Mouse (Mus musculus) limb, embryonic 11.5 days (tissue): ENCODE measurements at regions not wholly inside any gene's neighbourhood (a gene's known extent, or its start where the extent isn't known, plus 50 kb on each side); places are given as distances from the start of the nearest gene placed in this dataset.

Source experiments
- ATAC-seq: fragments of 200-750 bp; cut with Nextera tagmentation; 2 replicates; pipeline ENCODE4 v1.8.0; 2017; ENCODE audit warnings: low read depth; ENCODE audit not compliant: insufficient number of reproducible peaks, low FRiP score, low TSS enrichment
- DNase-seq: peaks from one replicate; pipeline ENCODE4 v3.0.0-alpha.2; 2015; ENCODE audit warnings: low spot score
- H3K27ac ChIP-seq: fragments of 300-500 bp; sonication (generic); replicated peaks from 2 replicates; pipeline ENCODE4 v1.5.1; 2014; ENCODE audit warnings: low read depth, mild to moderate bottlenecking, low read length
- H3K27me3 ChIP-seq: fragments of 300-500 bp; sonication (generic); 2 replicates; pipeline ENCODE4 v1.6.1; 2014; ENCODE audit warnings: mild to moderate bottlenecking, low read length, mixed read lengths; ENCODE audit not compliant: control insufficient read depth, insufficient read depth
- H3K36me3 ChIP-seq: fragments of 300-500 bp; sonication (generic); 2 replicates; pipeline ENCODE4 v1.6.1; 2014; ENCODE audit warnings: mild to moderate bottlenecking, low read length, moderate library complexity, mixed read lengths; ENCODE audit not compliant: control insufficient read depth, insufficient read depth
- H3K4me1 ChIP-seq: fragments of 300-500 bp; sonication (generic); 2 replicates; pipeline ENCODE4 v1.6.1; 2014; ENCODE audit warnings: low read length, mixed read lengths; ENCODE audit not compliant: control insufficient read depth, insufficient read depth
- H3K4me2 ChIP-seq: fragments of 300-500 bp; sonication (generic); 2 replicates; pipeline ENCODE4 v1.6.1; 2014; ENCODE audit warnings: low read depth, mild to moderate bottlenecking, moderate library complexity; ENCODE audit not compliant: severe bottlenecking
- H3K4me3 ChIP-seq: fragments of 300-500 bp; sonication (generic); 2 replicates; pipeline ENCODE4 v1.5.1; 2014; ENCODE audit warnings: low read depth, low read length
- H3K9ac ChIP-seq: fragments of 300-500 bp; sonication (generic); 2 replicates; pipeline ENCODE4 v1.6.1; 2014; ENCODE audit warnings: mild to moderate bottlenecking, low read length
- H3K9me3 ChIP-seq: fragments of 300-500 bp; sonication (generic); 2 replicates; pipeline ENCODE4 v1.6.1; 2016; ENCODE audit warnings: low read length; ENCODE audit not compliant: control insufficient read depth
- WGBS: fragments of 180-500 bp; shearing (Covaris S2); extraction: QIAGEN DNeasy Blood & Tissue Kit; methylation state at CpG from one replicate; pipeline ENCODE4 v1.1.7; 2014; 5-methylcytosine and 5-hydroxymethylcytosine counted together

DNA sequence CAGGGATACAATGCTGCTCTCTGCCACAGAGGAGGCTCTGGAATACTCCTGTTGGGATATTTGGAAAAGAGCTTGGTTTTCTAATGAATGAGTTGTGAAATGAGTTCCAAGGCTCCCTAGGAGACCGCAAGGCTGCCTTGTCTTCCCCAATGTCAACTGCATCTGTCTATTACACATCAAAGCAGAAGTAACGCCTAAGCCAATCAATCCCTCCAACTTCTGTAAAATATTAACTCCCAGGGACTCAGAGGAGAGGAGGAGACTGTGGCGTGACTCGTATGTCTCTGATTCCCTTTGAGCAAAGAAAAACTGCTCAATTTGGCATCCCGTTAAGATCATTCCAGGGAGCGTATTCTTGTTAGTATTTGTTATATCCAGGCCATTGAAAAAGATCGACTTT is 235.3 kb downstream of the Epha4 start:
- no peak for ATAC-seq
- 41% methylated on average over 7 of the region's 7 CpGs for WGBS
- DNase-seq = no peak

GRCm38 (mm10) chr1:77280373-77281038 is 234.4 kb downstream of the Epha4 start:
- Histone ChIP-seq H3K27ac (no peak overlapping the region), H3K9ac (no peak overlapping the region), H3K27me3 (no peaks in the 10 kb centered on the region), H3K4me3 (no peak overlapping the region), H3K4me2 (no peak overlapping the region), H3K36me3 (no peaks in the 10 kb centered on the region), H3K9me3 (no peaks in the 10 kb centered on the region), H3K4me1 (peaks cover 11% of the 10 kb centered on the region; the same call in 1 of the 2 replicates)
- ATAC-seq (no peak), DNase-seq (no peak)
- 88% methylated on average over 11 of the region's 11 CpGs for WGBS

More for the DNA sequence above, 235.3 kb downstream of the Epha4 start:
- Histone ChIP-seq H3K4me2 (no peak overlapping the region), H3K4me1 (peaks cover 11% of the 10 kb centered on the region; the same call in 1 of the 2 replicates), H3K27me3 (no peaks in the 10 kb centered on the region), H3K27ac (no peak overlapping the region), H3K36me3 (no peaks in the 10 kb centered on the region), H3K9me3 (no peaks in the 10 kb centered on the region), H3K4me3 (no peak overlapping the region), H3K9ac (no peak overlapping the region)

- ATAC-seq (no peak), DNase-seq (no peak)
- H3K4me2 ChIP-seq = no peak overlapping the region
- peaks cover 11% of the 10 kb centered on the region; the same call in 1 of the 2 replicates for H3K4me1 ChIP-seq
- WGBS = 94% methylated on average over 4 of the region's 4 CpGs
- H3K4me3 ChIP-seq = no peak overlapping the region
- H3K9ac ChIP-seq = no peak overlapping the region
- no peaks in the 10 kb centered on the region for H3K9me3 ChIP-seq
- H3K27me3 ChIP-seq = no peaks in the 10 kb centered on the region
- H3K27ac ChIP-seq = no peak overlapping the region
- no peaks in the 10 kb centered on the region for H3K36me3 ChIP-seq
Measured at GRCm38 (mm10) chr1:77281741-77282140, 233.1 kb downstream of the Epha4 start.

- no peaks in the 10 kb centered on the region for H3K9me3 ChIP-seq
Measured at GRCm38 (mm10) chr1:77298713-77299132, 216.2 kb downstream of the Epha4 start.

GRCm38 (mm10) chr1:77300806-77301205 is 214.1 kb downstream of the Epha4 start:
- Histone ChIP-seq H3K4me3 (no peak overlapping the region), H3K9me3 (no peaks in the 10 kb centered on the region), H3K27ac (no peak overlapping the region), H3K4me1 (no peaks in the 10 kb centered on the region), H3K36me3 (no peaks in the 10 kb centered on the region), H3K9ac (no peak overlapping the region), H3K27me3 (no peaks in the 10 kb centered on the region), H3K4me2 (no peak overlapping the region)
- 31% methylated on average over 2 of the region's 2 CpGs for WGBS
- no peak for ATAC-seq
- no peak for DNase-seq

More at GRCm38 (mm10) chr1:77298713-77299132, 216.2 kb downstream of the Epha4 start:
- Histone ChIP-seq H3K9ac (no peak overlapping the region), H3K4me1 (no peaks in the 10 kb centered on the region), H3K4me2 (no peak overlapping the region), H3K27ac (no peak overlapping the region), H3K27me3 (no peaks in the 10 kb centered on the region), H3K36me3 (no peaks in the 10 kb centered on the region), H3K4me3 (no peak overlapping the region)
- ATAC-seq = no peak
- WGBS = 72% methylated on average over 4 of the region's 4 CpGs
- no peak for DNase-seq

DNA sequence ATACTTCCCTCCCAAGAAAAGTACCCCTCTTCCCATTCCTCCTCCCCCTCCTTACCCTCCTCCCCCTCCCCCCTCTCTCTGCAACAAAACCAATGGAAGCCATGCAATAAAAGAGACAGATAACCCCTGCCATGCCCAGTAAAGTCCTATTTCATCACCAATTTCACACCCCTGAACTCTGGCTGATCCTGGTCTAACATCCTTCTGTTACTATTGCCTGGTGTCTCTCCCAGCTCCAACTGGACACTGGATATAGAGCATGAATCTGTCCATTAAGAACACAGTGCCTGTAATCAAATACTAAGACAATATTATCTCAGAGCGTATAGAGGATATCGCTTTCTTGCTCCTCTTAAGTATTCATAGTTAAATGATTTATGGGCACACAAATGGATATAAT is 210.1 kb downstream of the Epha4 start:
- Histone ChIP-seq H3K27me3 (no peaks in the 10 kb centered on the region), H3K36me3 (no peaks in the 10 kb centered on the region), H3K9me3 (no peaks in the 10 kb centered on the region), H3K4me2 (no peak overlapping the region), H3K9ac (no peak overlapping the region), H3K4me3 (no peak overlapping the region), H3K27ac (no peak overlapping the region), H3K4me1 (no peaks in the 10 kb centered on the region)
- DNase-seq (no peak), ATAC-seq (no peak)
- 87% methylated on average over 2 of the region's 2 CpGs for WGBS

- no peaks in the 10 kb centered on the region for H3K27me3 ChIP-seq
- H3K4me3 ChIP-seq = no peak overlapping the region
- DNase-seq (no peak), ATAC-seq (no peak)
- no peak overlapping the region for H3K9ac ChIP-seq
- H3K4me2 ChIP-seq = no peak overlapping the region
- H3K4me1 ChIP-seq = no peaks in the 10 kb centered on the region; the same call in 1 of the 2 replicates
- H3K27ac ChIP-seq = no peak overlapping the region
- no peaks in the 10 kb centered on the region for H3K36me3 ChIP-seq
- WGBS = 63% methylated on average over 4 of the region's 4 CpGs
- no peaks in the 10 kb centered on the region for H3K9me3 ChIP-seq
Measured at GRCm38 (mm10) chr1:77307745-77308144, 207.1 kb downstream of the Epha4 start.

- Histone ChIP-seq H3K4me2 (no peak overlapping the region), H3K4me1 (peaks cover 2% of the 10 kb centered on the region; the same call in 1 of the 2 replicates), H3K9ac (no peak overlapping the region), H3K36me3 (no peaks in the 10 kb centered on the region), H3K9me3 (no peaks in the 10 kb centered on the region), H3K27me3 (no peaks in the 10 kb centered on the region), H3K27ac (no peak overlapping the region), H3K4me3 (no peak overlapping the region)
- ATAC-seq (no peak), DNase-seq (no peak)
- WGBS = 24% methylated on average over 3 of the region's 3 CpGs
Measured at GRCm38 (mm10) chr1:77313119-77313518, 201.8 kb downstream of the Epha4 start.

- 18% methylated on average over 3 of the region's 3 CpGs for WGBS
- Histone ChIP-seq H3K9me3 (no peaks in the 10 kb centered on the region), H3K4me1 (peaks cover 2% of the 10 kb centered on the region; the same call in 1 of the 2 replicates), H3K36me3 (no peaks in the 10 kb centered on the region), H3K4me3 (no peak overlapping the region), H3K27ac (no peak overlapping the region), H3K4me2 (no peak overlapping the region), H3K27me3 (no peaks in the 10 kb centered on the region), H3K9ac (no peak overlapping the region)
- no peak for ATAC-seq
- no peak for DNase-seq
Measured at GRCm38 (mm10) chr1:77315347-77315746, 199.5 kb downstream of the Epha4 start.
